Mouse (Mus musculus): ENCODE results near the gene March2.

Gene March2

DNA sequence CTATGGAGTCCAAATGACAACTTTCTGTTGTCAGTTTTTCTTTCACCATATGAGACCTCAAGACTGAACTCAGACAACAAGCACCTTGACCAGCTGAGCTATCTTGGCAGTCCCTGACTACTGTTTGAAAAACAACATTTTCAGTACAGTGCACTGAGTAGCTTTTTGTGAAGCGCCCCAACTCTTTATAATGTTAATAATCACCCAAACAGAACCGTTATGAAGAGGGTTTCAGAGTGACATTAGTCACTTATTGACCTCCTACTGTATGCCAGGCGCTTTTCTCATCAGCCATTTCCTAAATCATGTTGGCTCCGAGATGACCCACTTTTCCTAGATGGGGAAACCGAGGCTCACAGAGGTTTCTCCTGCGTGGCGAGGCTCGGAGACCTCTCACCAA is 488 bp downstream of the March2 start:
- in situ Hi-C loops (cut with MboI) = no loop called here

DNA sequence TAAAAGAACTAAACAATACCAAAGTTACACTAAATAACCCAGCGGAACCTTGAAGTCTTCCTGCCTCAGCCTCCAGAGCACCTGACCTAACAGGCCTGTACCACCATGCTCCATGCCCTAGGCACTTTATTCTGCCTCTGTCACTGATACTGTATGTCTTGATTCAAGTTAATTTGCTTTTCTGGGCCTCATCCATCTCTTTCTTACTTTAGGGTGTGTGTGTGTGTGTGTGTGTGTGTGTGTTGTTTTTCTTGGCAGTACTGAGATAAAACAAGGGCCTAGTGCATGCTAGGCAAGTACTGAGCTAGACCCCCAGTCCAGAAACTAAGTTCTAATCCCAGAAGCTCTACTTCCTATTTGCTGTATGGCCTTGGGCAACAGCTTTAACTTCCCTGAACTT is 1.2 kb downstream of the March2 start:
- in situ Hi-C loops (cut with MboI) = no loop called here

DNA sequence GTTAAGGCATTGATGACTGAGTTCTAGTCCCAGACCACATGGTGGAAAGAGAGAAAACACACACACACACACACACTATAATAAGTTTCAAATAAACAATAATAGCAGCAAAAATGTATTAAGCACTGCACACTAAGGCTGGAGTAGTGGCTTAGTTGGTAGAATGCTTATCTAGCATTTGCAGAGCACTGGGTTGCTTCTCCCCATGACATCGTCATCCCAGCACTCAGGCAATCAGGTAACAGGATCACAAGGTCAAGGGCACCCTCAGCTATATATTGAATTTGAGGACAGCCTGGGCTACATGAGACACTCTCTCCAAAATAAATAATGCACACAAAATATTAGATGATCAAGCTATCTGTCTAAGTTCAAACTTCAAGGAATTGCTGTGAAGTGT is 3.7 kb downstream of the March2 start:
- in situ Hi-C loops (cut with MboI) = no loop called here

DNA sequence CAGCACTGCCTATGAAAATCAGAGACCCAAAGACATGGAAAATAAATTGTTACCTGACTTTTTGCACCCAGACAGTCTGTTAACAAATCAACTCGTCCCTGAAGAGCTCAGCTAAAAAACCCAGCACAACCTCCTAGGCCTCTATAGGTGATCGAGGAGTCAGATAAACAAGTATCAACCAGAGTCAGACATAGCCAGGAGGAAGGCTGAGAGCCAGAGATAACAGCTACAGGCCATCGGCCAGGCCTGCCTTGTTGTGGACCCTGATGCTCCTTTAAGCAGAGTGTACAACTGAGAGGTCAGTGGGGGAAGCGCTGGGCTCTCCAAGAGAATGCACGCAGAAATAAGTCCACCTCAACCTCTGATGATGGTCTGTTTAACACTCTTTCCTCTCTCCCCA is 5.2 kb downstream of the March2 start:
- in situ Hi-C loops (cut with MboI) = no loop called here

DNA sequence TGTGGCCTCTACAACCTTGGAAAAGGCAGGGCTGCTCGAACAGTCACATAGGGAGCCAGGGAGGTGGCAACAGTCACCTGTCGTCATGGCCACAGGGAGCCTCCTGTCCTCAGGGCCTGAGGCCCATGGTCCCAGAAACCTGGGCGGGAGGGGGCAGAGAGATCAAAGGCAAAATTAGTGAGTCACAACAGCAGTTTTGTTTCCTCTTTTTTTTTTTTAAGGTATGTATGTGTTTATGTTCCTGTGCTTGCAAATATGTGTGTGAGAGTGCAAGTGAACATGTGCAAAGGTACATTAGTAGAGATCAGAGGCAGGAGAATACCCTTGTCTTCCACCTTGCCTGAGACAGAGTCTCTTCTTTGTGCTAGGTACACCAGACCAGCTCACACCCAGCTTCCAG is 8.6 kb downstream of the March2 start:
- in situ Hi-C loops (cut with MboI) = no loop called here

DNA sequence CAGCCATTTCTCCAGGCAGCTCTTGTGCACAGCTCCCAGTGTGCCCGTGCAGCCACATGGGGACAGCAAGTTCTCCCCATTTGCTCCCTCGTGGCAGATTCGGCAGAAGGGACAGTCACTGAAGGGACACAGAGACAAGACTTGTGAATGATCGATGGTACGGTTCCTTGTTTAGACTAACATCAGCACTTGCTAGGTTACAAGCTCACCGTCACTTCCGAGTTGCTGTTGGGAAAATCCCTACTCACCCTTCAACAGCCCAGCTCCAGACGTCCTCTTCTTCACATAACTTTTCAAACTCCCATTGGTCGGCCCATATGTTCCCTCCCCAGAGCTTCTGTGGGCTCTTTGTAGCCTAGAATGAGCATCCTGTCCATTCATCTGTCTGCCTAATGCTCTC is 15.4 kb downstream of the March2 start:
- in situ Hi-C loops (cut with MboI) = no loop called here

DNA sequence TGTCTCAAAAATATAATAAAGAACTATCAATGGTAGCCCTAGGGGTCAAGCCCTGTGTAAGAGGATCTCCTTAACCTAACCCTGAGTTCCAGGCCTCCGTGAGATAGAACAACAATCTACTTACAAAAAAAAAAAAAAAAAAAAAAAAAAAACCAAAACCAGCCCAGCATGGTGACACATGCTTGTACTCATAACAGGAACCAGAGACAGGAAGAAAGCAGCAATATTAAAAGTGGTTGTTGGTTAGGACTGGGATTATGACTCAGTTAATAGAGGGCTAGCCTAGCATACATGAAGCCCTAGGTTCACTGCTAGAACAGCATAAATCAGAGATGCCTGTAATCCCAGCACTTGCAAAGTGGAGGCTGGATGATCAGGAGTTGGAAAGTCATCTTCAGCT is 16.3 kb downstream of the March2 start:
- in situ Hi-C loops (cut with MboI) = no loop called here

DNA sequence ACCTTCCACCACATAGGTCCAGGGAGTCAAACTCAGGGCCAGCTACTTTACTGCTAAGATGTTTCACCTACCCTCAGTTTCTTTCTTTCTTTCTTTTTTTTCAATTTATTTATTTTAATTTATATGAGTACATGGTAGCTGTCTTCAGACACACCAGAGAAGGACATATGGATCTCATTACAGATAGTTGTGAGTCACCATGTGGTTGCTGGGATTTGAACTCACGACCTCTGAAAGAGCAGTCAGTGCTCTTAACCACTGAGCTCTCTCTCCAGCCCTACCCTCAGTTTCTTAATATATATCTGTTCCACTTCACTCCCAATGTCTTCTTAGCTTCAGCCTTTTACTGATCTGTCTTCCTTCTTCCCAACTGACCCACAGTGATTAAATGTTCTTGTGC is 23.0 kb downstream of the March2 start:
- in situ Hi-C loops (cut with MboI) = no loop called here

DNA sequence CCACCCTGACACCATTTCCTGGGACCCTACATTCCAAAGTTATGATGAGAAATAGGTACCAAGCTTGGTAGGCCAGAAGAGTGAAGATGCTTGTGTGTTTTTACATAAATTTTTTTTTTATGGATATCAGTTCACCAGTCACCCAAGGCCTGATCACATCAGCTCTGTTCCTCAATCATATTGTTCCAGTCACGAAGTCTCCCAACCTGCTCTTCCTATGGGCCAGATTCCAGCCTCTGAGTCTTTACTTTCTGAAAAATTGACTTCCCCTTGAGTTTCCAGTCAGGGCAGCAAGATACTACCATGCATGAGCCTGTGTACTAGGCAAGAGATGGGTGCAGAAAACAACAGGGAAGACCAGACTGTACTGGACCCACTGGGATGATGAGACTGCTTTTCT is 31.7 kb downstream of the March2 start, which contains the start of gene Hnrnpm:
Gene Hnrnpm (minus strand): TSS at position 101 of the 400 bp plus-strand sequence.
- in situ Hi-C loops (cut with MboI) = no loop called here

DNA sequence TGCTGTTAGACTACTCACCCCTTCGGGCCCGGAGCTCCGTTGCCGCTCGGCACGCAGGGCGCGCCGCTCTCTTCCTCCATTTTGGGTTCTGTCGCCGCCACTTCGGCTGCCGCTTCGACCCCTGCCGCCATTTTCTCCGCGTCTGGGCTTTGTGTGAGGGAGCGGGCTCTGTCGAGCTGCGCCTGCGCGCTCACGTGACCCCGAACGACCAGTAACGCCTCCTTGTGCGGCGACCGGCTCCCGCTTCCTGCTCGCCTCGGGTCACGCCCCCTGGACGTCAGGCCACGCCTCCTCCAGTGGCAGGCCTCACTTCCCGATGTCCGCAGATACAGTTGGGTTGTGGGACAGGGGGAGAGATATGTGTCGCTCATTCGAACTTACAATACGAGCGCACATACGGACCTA is 33.2 kb downstream of the March2 start:
- in situ Hi-C loops (cut with MboI) = no loop called here

DNA sequence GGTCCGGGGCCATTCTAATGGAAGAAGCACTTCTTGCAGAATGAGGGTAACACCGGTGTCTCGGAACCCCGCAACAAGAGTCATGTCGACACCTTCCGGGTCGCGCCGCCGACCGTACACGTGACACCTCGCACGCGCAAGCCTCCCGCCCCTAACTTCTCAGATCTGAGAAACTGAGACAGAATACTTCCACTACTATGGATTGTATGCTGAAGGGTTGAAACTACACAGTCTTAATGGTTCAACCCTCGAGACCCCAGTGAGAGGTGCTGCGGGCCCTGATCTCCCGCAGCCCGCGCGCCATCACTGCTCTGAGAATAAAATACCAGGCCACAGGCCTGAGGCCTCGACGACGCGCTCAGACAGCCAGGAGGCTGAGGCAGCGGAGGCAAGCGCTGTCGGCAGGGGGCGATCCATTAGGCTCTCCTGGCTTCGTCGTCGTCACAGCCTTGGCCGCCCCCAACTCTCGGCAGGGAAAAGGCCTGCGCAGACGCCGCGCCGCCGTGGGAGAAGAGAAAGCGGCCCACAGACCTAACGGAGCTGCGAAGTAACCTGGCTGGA is 33.7 kb downstream of the March2 start:
- in situ Hi-C loops (cut with MboI) = no loop called here

DNA sequence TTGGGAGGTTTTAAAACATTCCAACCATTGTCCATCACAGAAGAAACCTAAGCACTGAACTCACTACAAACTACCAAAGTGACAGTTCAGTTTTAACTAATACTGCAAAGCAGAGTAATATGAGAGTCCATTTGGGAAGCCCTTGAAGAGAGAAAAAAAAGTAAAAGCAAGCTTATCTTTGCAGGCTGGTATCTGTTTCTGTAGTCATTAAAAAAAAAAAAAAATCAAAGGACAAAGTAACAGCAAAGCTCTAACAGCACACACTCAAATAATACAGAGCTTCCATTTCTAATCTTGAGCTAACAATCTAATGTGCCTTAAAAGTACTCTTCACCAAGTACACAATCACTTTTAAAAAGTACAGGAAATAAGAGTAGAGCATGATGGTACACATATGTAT is 36.7 kb downstream of the March2 start:
- in situ Hi-C loops (cut with MboI) = no loop called here

DNA sequence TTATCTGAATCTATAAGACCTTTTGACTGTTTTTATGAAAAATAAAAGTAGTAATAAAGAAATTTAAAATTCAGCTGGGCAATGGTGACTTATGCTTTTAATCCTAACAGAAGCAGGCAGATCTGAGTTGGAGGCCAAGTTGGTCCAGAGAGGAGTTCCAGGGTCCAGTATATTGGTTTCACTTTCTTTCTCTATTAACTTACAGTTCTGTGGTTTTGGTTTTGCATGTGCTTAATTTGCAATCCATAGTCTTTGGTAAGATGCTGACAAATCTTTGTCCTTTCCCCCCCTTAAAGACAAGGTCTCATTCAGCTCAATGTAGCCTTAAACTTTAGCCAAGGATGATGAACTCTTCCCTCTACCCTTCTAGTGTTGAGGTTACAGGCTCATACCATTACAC is 39.7 kb downstream of the March2 start:
- in situ Hi-C loops (cut with MboI) = no loop called here

DNA sequence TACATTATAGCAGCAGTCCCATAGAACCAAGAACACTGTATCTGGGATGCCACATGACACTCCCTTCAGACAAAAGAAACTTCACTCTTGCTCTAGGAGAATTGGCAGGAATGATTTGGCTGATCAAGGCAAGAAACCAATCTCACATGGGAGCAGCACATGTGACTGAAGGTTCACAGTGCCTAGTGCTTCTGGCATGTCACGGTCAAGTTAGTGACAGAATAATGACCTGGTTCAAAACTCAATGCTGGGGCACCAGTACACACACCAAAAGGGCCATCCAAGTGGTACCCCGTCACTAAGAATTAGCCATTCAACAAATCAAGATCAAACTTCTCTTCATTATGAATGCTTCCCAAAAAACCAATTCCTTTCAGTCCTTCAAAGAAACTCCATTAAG is 42.4 kb downstream of the March2 start:
- in situ Hi-C loops (cut with MboI) = no loop called here

DNA sequence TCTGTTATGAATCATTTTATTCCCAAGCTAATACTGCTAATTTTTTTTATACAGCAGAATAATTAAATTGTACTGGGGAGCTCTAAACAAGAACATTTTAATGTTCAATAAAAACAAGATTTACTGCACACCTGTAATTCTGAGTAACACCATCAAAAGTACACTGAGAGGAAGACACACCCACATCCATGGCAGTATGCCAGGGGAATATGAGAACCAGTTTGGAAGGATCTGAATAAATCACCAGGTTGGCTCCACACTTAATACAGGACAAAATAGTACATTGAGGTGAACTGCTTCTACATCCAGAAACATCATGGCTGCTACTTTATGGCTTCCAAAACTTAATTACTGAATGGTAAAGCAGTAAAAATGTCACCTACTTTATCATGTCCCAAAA is 43.0 kb downstream of the March2 start:
- in situ Hi-C loops (cut with MboI) = no loop called here

DNA sequence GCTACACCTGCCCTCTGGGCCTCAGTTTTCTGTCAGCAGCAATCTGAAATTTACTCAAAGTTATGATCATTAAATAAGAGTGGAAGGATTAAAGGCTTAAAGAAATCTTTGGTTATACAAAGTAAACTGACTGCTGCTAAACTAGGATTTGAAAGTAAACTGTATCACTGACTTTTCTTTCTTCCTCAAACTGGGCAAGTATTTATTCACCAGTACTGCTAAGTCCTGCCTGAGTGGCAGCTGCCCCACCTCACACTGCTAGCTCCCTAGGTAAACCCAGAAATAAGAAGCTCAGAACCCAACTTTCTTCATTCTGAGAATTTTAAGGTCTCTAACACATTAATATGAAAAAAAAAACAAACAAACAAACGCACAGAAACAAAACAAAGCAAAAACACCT is 44.6 kb downstream of the March2 start:
- in situ Hi-C loops (cut with MboI) = no loop called here

DNA sequence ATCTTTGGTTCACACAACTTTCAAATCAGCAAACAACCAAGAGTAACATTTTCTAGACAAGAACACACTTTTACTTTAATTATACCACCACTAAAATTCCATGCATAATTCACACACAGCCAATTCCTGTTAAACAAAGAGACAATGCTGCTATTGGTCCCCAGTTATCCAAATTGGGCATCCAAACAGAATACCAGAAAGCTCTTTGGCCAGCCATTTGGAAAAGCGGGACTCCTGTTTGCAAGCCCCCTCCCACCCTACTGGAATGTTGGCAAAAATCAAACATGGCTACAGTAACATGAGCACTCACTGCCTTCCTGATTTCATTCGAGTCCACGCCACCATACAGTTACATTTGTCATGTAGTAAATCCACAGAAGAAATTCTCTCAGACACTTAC is 48.8 kb downstream of the March2 start:
- in situ Hi-C loops (cut with MboI) = no loop called here

DNA sequence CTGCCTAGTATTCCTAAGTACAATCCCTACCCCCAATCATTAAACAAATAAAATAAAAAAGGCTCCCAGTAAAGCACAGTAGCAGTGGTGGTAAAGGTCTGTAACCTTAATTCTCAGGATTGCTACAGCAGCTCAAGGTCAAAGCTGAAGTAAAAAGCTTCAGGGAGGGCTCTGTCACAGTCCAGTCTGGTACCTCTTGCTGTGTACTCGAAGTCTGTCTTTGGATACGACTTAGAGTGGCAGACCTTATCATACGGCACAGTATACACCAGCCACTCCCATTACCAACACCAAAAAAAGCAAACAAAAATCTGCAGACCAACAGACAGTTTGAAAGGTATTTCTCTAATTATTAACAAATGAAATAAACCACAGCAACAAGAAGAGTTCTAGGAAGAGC is 51.7 kb downstream of the March2 start:
- in situ Hi-C loops (cut with MboI) = no loop called here

DNA sequence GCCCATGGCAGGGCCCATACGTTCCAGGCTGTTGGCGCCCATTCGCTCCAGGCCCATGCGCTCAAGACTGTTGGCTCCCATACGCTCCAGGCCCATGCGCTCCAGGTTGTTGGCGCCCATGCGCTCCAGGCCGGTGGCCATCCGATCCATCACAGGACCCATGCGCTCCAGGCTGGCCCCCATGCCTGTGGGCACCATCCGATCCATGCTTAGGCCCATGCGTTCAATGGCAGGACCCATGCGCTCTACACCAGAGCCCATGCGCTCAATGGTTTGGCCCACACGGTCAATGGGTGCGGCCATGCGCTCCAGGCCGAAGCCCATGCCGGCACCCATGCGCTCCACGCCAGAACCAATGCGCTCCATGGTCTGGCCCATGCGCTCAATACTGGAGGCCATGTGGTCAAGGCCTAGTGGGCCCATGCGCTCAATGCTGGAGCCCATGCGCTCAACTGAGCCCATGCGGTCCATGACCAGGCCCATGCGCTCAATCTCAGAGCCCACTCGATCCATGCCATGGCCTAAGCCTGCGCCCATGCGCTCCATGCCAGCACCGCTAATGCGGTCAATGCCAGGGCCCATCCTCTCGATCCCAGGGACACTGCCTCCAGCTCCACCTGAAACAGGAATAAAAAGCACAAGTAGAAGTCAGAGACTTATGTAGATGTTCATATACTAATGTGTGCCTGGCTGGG is 68.5 kb downstream of the March2 start:
- in situ Hi-C loops (cut with MboI) = no loop called here

DNA sequence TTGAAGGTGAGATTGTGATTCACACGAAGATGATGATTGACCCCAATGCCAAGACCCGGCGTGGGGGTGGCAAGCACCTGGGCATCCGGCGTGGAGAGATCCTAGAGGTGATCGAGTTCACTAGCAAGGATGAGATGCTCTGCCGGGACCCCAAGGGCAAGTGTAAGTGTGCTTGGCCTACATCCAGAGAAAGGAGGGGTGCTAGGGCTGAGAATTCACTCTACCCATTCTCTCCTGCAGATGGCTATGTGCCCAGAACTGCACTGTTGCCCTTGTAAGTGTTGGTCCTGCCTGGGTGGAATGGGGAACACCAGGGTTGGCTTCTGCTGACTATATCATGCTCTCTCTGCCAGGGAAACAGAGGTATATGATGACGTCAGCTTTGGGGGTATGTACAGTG is 73.4 kb downstream of the March2 start:
- in situ Hi-C loops (cut with MboI) = no loop called here

DNA sequence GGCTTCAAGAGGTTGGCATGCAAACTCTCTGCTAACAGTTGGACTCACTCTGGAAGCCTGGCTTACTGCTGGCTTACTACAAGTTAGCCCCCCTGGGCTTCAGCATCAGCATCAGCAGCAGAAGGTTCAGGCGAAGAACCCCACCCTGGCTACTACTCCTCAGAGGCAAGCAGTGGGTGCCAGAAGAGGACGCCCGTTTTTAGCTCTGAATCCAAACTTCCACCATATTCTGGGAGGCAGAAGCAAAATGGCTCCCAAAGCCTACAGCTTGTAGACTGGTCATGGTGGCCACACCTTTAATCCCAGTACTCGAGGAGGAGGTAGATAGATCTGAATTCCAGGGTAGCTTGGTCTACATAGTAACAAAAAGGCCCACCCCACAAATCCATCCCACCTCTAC is 74.4 kb downstream of the March2 start:
- in situ Hi-C loops (cut with MboI) = no loop called here

DNA sequence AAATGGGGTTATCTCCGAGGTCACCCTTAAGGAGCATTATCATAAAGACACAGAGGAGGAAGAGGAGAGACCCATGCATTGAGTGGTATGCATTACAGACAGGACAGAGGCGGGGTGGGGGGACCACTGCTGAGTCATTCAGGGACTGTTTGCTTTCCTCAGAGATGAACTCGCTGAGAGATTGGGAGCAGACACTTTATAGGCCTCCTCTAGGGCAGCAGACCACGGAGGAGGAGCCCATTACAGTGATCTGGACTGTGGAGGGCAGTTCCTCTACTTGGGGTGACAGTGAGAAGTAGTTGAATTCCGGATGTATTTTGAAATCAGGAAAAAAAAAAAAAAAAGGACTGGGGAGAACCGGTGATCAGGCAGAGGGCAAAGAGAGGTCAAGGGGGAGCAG is 78.7 kb downstream of the March2 start:
- in situ Hi-C loops (cut with MboI) = no loop called here

DNA sequence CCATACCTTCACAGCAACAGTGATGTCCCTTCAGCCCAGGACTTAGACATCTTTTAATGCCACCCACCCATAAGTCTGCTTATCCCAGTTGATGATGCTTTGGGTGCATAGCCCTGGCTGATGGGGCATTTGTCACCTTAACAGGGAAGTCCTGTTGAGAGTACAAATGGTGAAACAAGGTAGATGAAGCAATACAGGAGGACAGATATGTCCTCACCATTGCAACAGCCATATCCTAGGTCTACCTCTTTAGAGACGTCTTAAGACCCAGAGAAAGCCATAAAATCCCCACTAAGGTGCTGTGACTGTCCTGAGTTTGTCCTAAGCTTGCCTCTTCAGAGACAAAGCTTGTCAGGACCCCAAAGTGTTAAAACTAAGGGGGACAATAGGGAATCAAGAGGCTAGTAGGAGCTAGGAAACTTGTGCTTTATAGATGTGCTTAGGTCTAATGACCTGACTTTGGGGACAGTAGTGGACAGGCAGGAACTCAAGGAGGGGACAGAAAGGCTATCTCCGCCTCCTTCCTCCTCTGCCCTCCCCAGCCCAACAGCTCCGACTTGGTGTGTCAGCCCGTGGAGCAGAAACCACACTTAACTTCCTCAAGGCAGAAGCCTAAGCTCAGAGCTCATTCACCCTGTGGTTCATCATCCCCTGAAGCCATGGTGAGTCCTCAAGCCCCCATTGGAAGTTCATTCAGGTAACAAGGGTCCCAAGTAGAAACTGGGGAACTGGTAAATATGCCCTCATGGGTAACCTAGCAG is 80.8 kb downstream of the March2 start, which contains the start of gene Pram1:
Gene Pram1 (plus strand): TSS at position 541 of the 761 bp plus-strand sequence.
- in situ Hi-C loops (cut with MboI) = no loop called here

Measured in mature B cell (primary cell).